27 mouse cellular contexts compared by ENCODE assay signal in the genomic region with DNA sequence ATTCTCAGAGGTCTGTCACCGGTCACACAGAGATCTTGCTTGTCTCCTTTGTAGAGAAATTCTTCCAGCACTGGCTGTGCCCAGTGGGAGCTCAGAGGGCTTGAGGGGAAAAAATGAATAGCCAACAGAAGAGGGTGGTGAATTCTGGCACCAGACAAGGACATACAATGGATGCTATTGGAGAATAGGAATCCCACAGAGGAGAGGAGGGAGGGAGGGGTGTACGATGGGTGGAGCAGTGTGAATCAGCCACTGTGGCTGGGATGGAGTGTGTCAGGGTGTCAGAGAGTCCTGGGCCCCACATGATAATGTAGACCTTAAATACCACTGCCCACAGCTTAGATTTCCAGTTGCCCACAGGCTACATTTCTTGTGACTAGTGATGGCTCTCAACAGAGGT. TPM values are rescaled to one million over a fixed set of nuclear protein-coding genes. Genes with fewer than 3 reads are reported as not detected.
DNase-seq lines count a peak whose midpoint lies in the region; ATAC-seq and TF ChIP-seq lines count a peak whose summit lies in the region.
"Had no signal": no experiment of that assay in that cellular context is flagged by ENCODE, and none has a peak within 500 bp of the region (broad histone marks: within the 10 kb centered on the region; RNA-seq: fewer than 3 reads in every experiment).

No protein-coding gene starts in this region.

- no peaks in the 10 kb centered on the region for H3K27me3 ChIP-seq in testis, adult 2 months (ENCODE audit: control insufficient read depth, insufficient read depth, low read length)
- H3K27me3 ChIP-seq: CH12.LX; forebrain, embryonic 13.5 days; heart, embryonic 13.5 days had no signal

- intact Hi-C loops in left cerebral cortex, postnatal 36 days (cut with DNase I) = no loop called here

- no peak for TF ChIP-seq CTCF in testis, adult 2 months (IDR thresholded peaks at IDR 0.05; ENCODE audit: control insufficient read depth, insufficient read depth, insufficient replicate concordance, low read depth, low read length)

- peak overlapping the region; percentile 7 for H3K4me3 ChIP-seq in testis, adult 2 months (ENCODE audit: control insufficient read depth, low read depth, low read length)
- H3K4me3 ChIP-seq: forebrain, embryonic 10.5 days; forebrain, embryonic 13.5 days; heart, embryonic 13.5 days had no signal

- no peak overlapping the region for H3K27ac ChIP-seq in testis, adult 2 months (ENCODE audit: control insufficient read depth, insufficient read depth, low read depth, low read length)
- H3K27ac ChIP-seq: forebrain, embryonic 10.5 days; forebrain, embryonic 13.5 days; heart, embryonic 13.5 days; hindbrain, embryonic 14.5 days; hindbrain, postnatal 0 days had no signal

- ATAC-seq in frontal cortex, adult (ENCODE audit: low TSS enrichment) = peak; percentile 52; the same call in 1 of the 2 replicates
- ATAC-seq: forebrain, embryonic 13.5 days; forebrain, embryonic 16.5 days; hindbrain, postnatal 0 days; inflammation-experienced regulatory T-cells, adult 6 months had no signal

- H3K36me3 ChIP-seq in testis, adult 2 months (ENCODE audit: control insufficient read depth, insufficient read depth, low read length) = no peaks in the 10 kb centered on the region; the same call in 1 of the 2 replicates
- H3K36me3 ChIP-seq: forebrain, embryonic 10.5 days; G1E; heart, embryonic 13.5 days had no signal

- no peak for TF ChIP-seq POLR2A in testis, adult 2 months (IDR thresholded peaks at IDR 0.05; ENCODE audit: control insufficient read depth, low read depth, low read length)

- DNase-seq in frontal cortex, postnatal 10 days (ENCODE audit: low spot score in 2 of 2) = no peak
- DNase-seq in layer of hippocampus, adult 9-11 months = peak; percentile 58
- no peak for DNase-seq in layer of hippocampus, postnatal 14 days (ENCODE audit: low spot score in 2 of 2)
- DNase-seq in testis, postnatal 14 days (ENCODE audit: low spot score) = no peak
- peak; percentile 35 for DNase-seq in telencephalon, adult 2 months (ENCODE audit: low read depth, low spot score)
- DNase-seq in left cerebral cortex, postnatal 36 days (ENCODE audit: low spot score in 2 of 2) = no peak
- DNase-seq: adrenal gland, postnatal 10 days; B cell, adult 2 months; cerebellum, adult 11-12 months; cerebellum, adult 8-10 months; cerebellum, postnatal 10 days; cerebellum, postnatal 36 days; gastrocnemius, postnatal 25 days; heart, adult 18-20 months; heart, postnatal 14 days; heart, postnatal 4 days had no signal

- H3K4me1 ChIP-seq in testis, adult 2 months (ENCODE audit: control insufficient read depth, insufficient read depth, low read length) = peaks cover 7% of the 10 kb centered on the region
- H3K4me1 ChIP-seq: forebrain, embryonic 13.5 days had no signal

RNA-seq across cellular contexts. Expression of a gene that starts 22.9 kb away (rescaled TPM):
- 1 to 10 TPM; 5.4 to 6.8 TPM for total RNA-seq in layer of hippocampus, postnatal 14 days (2021)
- polyA plus RNA-seq in testis, adult 2 months (2012; rRNA removed) = 418 and 483 TPM in 2 replicates
- total RNA-seq in left cerebral cortex, postnatal 36 days (2021) = 10 to 100 TPM; 10.9 to 16.4 TPM
- polyA plus RNA-seq: G1E; inflammation-experienced regulatory T-cells, adult 6 months had no signal

RNA-seq across cellular contexts. Expression of a gene that starts 39.7 kb away (rescaled TPM):
- 10 to 100 TPM; 83.6 to 85.5 TPM for total RNA-seq in layer of hippocampus, postnatal 14 days (2021)
- polyA plus RNA-seq in testis, adult 2 months (2012; rRNA removed) = 63.6 and 74.0 TPM in 2 replicates
- 100 to 1,000 TPM; 106 to 121 TPM for total RNA-seq in left cerebral cortex, postnatal 36 days (2021)

Comparison
In these comparisons a context has a peak if more than half of its experiments do, and no peak if none do; other contexts are left out.
1. DNase-seq: peak in layer of hippocampus, adult 9-11 months (single experiment) and telencephalon, adult 2 months (single experiment); none in frontal cortex, postnatal 10 days (0 of 2), layer of hippocampus, postnatal 14 days (0 of 2), testis, postnatal 14 days (single experiment) and left cerebral cortex, postnatal 36 days (0 of 2).